Mouse (Mus musculus): ENCODE data around the gene Cep131. TPM values are rescaled to one million over a fixed set of nuclear protein-coding genes. Genes with fewer than 3 reads are reported as not detected.

The Cep131 gene
- polyA plus RNA-seq, 1 experiment from 2014 or later: 10.5 TPM

MicroRNAs within 50 kb of the gene (microRNA counts, 519-probe panel; counts per million panel counts)
- microRNA mmu-miR-338-3p (582 counts per million, percentile 70 among the panel's probes with 10 or more counts), microRNA mmu-miR-338-5p (582 counts per million, percentile 70 among the panel's probes with 10 or more counts)

Small RNAs within 50 kb of the gene (microRNA-seq; reads per million reads assigned to microRNA genes)
- not detected for gene Gm25948
- not detected for gene Mir3065
- not detected for gene Mir338

Other genes starting within 250 kb of the Cep131 start
- gene Chmp6, start 173.4 kb downstream of the Cep131 start, polyA plus RNA-seq (2016; fragmentation: Nextera tagmentation; extraction: Ambion mirVana): 45.9 and 48.6 TPM in 2 replicates
- 6.2 and 7.0 TPM in 2 replicates for gene Baiap2, start 144.1 kb downstream of the Cep131 start, polyA plus RNA-seq (2016; fragmentation: Nextera tagmentation; extraction: Ambion mirVana)
- gene Aatk, start 39.7 kb downstream of the Cep131 start, polyA plus RNA-seq (2016; fragmentation: Nextera tagmentation; extraction: Ambion mirVana): 0.37 and 0.49 TPM in 2 replicates
- 9.3 and 11.3 TPM in 2 replicates for gene Tepsin, start 11.9 kb upstream of the Cep131 start, polyA plus RNA-seq (2016; fragmentation: Nextera tagmentation; extraction: Ambion mirVana)
- 64.4 and 68.1 TPM in 2 replicates for gene Ndufaf8, start 12.1 kb upstream of the Cep131 start, polyA plus RNA-seq (2016; fragmentation: Nextera tagmentation; extraction: Ambion mirVana)
- 54.9 and 55.2 TPM in 2 replicates for gene Slc38a10, start 64.5 kb upstream of the Cep131 start, polyA plus RNA-seq (2016; fragmentation: Nextera tagmentation; extraction: Ambion mirVana)
- 3.0 and 3.5 TPM in 2 replicates for gene Bahcc1, start 146.1 kb upstream of the Cep131 start, polyA plus RNA-seq (2016; fragmentation: Nextera tagmentation; extraction: Ambion mirVana)